Mouse (Mus musculus): Measurements from ENCODE around the gene Wdr91.

DNA sequence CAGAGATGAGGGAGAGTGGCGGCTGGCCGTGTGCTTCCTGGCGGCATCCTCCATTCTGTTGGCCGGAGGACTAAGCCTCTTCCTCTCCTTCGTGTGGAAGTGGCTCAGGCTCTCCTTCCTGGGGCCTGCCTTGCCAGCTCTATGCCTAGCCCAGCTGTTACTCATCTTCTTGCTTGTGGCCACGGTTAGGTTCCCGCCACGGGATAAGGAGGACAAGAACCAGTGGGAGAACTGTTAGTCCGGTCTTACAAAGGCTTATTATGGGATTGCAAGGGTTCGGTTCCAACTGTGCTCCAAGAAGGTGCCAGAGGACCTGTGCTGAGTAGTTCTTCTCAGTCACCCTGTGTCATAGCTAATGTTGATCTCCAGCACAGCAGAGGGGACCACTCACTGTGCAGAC is 37.8 kb downstream of the Wdr91 start:
- TF ChIP-seq POLR2AphosphoS5 (IDR thresholded peaks at IDR 0.05; ENCODE audit: insufficient replicate concordance, low read depth, low read length): no peak
- TF ChIP-seq CTCF (IDR thresholded peaks at IDR 0.05; ENCODE audit: low read depth, low read length): no peak
- TF ChIP-seq TAL1 (conservative IDR thresholded peaks at IDR 0.05; ENCODE audit: low read depth, low read length): no peak

All from G1E (cell line).